Mouse (Mus musculus): ENCODE measurements around the gene Map3k1. TPM values are rescaled to one million over a fixed set of nuclear protein-coding genes. Genes with fewer than 3 reads are reported as not detected.

Gene Map3k1
- polyA plus RNA-seq, 1 experiment from 2014 or later = 27.2 TPM

- Histone ChIP-seq H3K9ac (peak overlapping the region; percentile 72), H3K27ac (peak overlapping the region; percentile 95), H3K36me3 (no peaks in the 10 kb centered on the region), H3K4me2 (peak overlapping the region; percentile 94), H3K27me3 (no peaks in the 10 kb centered on the region), H3K4me1 (peaks cover 43% of the 10 kb centered on the region), H3K9me3 (replicated peaks) (no peaks in the 10 kb centered on the region), H3K4me3 (replicated peaks) (peak overlapping the region; percentile 84)
- WGBS = 1% methylated on average over 29 of the region's 29 CpGs
- ATAC-seq (replicated peaks; ENCODE audit: low FRiP score) = peak; percentile 57
Measured at GRCm38 (mm10) chr13:111809466-111810228, 854 bp upstream of the Map3k1 start.

- H3K4me3 ChIP-seq (replicated peaks) = peak overlapping the region; percentile 84
- WGBS = under 1% methylated on average over 32 of the region's 38 CpGs
- ATAC-seq (replicated peaks; ENCODE audit: low FRiP score) = peak; percentile 62
- H3K27me3 ChIP-seq = no peaks in the 10 kb centered on the region
- H3K27ac ChIP-seq = peak overlapping the region; percentile 98
- peaks cover 56% of the 10 kb centered on the region for H3K4me1 ChIP-seq
- H3K9me3 ChIP-seq (replicated peaks) = no peaks in the 10 kb centered on the region
- no peaks in the 10 kb centered on the region for H3K36me3 ChIP-seq
- peak overlapping the region; percentile 94 for H3K4me2 ChIP-seq
- H3K9ac ChIP-seq = peak overlapping the region; percentile 94
Measured at GRCm38 (mm10) chr13:111808387-111808636, 481 bp downstream of the Map3k1 start.

DNA sequence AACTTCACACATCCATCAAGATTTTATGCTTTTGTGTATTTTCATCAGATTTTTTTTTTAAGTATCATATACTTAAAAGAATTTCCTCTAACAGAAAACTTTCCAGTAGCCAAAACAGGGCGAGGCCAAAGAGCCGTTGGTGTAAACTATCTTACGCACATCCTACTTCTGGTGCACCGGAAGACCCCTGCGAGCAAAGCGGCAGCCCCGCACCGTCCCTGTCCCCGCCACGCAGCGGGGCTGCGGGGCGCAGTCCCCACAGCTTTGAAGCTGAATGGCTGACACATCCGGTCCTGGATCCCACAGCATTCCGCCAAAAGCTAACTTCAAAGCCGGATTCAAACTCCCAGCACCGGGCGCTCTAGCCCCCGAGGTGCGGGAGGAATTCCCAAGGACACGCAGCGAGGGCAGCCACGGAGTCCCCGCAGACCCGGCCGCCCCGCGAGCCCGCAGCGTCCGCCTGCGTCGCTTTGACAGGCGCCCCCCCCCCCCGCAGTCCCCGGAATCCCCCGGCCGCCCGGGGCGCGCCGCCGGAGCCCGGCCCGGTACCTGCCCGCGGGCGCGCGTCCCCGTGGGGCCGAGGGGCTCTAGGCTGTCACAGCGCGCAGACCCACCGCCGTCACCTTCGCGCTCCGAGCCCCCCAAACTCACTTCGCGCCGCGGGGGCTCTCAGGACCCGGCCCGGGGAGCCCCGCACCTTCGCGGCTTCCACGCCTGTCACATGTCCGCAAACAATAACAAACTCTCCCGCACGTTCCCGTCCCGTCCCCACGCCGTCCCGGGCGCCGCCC lies 1.0 kb downstream of the Map3k1 start:
- Histone ChIP-seq H3K9ac (peak overlapping the region; percentile 94), H3K36me3 (no peaks in the 10 kb centered on the region), H3K4me2 (peak overlapping the region; percentile 94), H3K27ac (peak overlapping the region; percentile 98), H3K4me1 (peaks cover 62% of the 10 kb centered on the region), H3K27me3 (no peaks in the 10 kb centered on the region), H3K4me3 (replicated peaks) (peak overlapping the region; percentile 84), H3K9me3 (replicated peaks) (no peaks in the 10 kb centered on the region)
- ATAC-seq (replicated peaks; ENCODE audit: low FRiP score) = peak; percentile 17
- WGBS = under 1% methylated on average over 68 of the region's 79 CpGs

DNA sequence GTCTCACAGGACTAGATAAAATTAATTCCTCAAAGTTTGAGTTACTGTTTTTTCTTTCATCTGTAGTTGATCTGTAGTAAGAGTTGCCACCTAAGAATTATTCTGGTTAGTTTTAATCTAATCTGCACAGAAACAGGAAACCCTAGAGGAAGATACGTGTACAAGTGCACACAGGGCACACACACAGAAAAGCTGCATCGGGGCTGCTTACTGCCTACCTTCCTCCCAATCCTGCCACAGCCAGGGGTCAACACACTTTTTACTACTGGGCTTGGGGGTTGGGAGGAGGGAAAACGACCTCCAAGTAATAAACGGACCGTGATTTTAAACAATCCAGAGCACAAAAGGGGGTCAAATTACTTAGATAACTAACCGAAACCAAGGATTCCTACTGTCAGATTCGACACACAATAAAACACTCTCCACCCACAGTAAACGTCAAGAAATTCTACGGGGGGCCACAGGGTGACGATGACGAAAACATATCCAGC lies 1.6 kb downstream of the Map3k1 start:
- Histone ChIP-seq H3K4me1 (peaks cover 68% of the 10 kb centered on the region), H3K27me3 (no peaks in the 10 kb centered on the region), H3K9me3 (replicated peaks) (no peaks in the 10 kb centered on the region), H3K9ac (peak overlapping the region; percentile 94), H3K36me3 (no peaks in the 10 kb centered on the region), H3K27ac (peak overlapping the region; percentile 98), H3K4me3 (replicated peaks) (peak overlapping the region; percentile 84), H3K4me2 (peak overlapping the region; percentile 94)
- no peak for ATAC-seq (replicated peaks; ENCODE audit: low FRiP score)
- WGBS = 0% methylated on average over 11 of the region's 11 CpGs

DNA sequence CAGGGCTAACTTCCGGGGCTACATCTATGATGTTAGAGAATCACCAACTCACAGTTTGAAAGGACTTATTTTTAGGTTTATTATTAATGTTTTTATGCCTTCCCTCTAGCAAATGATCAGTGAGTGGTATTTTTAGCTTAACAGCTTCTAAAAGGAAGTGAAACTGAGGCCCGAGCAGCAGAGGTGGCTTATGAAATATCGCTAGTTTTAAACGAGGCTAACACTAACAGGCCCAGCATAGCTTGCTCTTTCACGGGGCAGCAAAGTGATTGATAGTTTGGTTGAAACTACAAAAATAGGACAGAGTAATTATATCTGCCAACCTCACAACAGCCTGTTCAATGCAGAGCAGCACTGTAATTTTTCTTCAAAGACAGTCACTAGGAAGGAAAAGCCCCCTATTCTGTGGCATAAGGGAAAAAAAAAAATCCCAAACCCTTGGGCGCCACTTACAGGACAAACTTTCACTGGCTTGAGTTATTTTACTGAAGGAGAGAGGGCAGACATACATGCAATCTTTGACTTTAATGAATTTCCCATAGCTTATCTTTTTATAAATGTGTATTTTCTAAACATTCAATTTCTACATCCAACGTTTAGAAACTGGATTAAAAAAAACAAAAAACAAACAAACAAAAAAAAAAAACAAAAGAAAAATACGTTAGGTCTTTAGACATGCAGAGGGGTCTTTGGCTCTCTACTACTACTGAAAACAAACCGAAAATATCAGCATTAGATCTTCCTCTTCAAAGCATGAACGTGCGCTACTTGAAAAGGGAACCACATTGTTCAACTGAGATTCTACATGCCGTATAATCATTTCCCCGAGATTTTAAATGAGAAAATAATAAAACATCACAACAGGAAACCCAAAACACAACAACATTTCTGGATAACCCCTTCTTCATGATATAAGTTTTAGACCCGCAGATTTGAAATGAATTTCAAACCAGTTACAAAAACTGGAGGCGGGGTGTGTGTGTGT lies 2.8 kb downstream of the Map3k1 start:
- Histone ChIP-seq H3K9me3 (replicated peaks) (no peaks in the 10 kb centered on the region), H3K27me3 (no peaks in the 10 kb centered on the region), H3K27ac (peak overlapping the region; percentile 80), H3K4me3 (replicated peaks) (peak overlapping the region; percentile 84), H3K4me1 (peaks cover 75% of the 10 kb centered on the region), H3K4me2 (peak overlapping the region; percentile 94), H3K9ac (no peak overlapping the region), H3K36me3 (no peaks in the 10 kb centered on the region)
- ATAC-seq (replicated peaks; ENCODE audit: low FRiP score) = no peak
- 41% methylated on average over 15 of the region's 15 CpGs for WGBS

- peak overlapping the region; percentile 16; the same call in 1 of the 2 replicates for H3K4me3 ChIP-seq (replicated peaks)
- no peak for ATAC-seq (replicated peaks; ENCODE audit: low FRiP score)
- H3K9ac ChIP-seq = no peak overlapping the region
- peaks cover 77% of the 10 kb centered on the region for H3K4me1 ChIP-seq
- H3K27me3 ChIP-seq = no peaks in the 10 kb centered on the region
- peak overlapping the region; percentile 46 for H3K4me2 ChIP-seq
- no peaks in the 10 kb centered on the region for H3K36me3 ChIP-seq
- peak overlapping the region; percentile 80 for H3K27ac ChIP-seq
- WGBS = 35% methylated on average over 10 of the region's 10 CpGs
- H3K9me3 ChIP-seq (replicated peaks) = no peaks in the 10 kb centered on the region
Measured at GRCm38 (mm10) chr13:111804951-111805673, 3.7 kb downstream of the Map3k1 start.

DNA sequence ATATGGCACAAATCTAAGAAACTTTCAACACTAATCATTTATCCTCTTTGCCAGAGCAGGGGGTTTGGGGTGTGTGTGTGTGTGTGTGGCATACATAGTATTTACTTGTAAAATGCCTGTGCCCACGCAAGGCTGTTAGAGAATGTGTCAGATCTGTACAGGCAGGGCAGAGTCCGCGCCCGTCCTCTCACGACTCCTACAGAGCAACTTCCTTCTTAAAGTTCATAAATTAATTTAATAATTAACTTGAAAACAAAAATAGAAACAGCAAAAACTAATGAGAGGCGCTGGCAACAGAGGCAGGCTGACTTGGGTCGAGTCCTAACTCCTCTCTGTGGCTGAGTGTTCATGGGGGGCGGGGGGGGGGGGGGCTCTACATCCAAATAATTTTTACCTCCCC lies 4.6 kb downstream of the Map3k1 start:
- Histone ChIP-seq H3K27me3 (no peaks in the 10 kb centered on the region), H3K27ac (peak overlapping the region; percentile 80; the same call in 1 of the 2 replicates), H3K36me3 (no peaks in the 10 kb centered on the region), H3K4me2 (peak overlapping the region; percentile 46), H3K9ac (no peak overlapping the region), H3K4me1 (peaks cover 75% of the 10 kb centered on the region), H3K4me3 (replicated peaks) (no peak overlapping the region), H3K9me3 (replicated peaks) (no peaks in the 10 kb centered on the region)
- ATAC-seq (replicated peaks; ENCODE audit: low FRiP score) = no peak
- WGBS = 44% methylated on average over 8 of the region's 8 CpGs

- 51% methylated on average over 6 of the region's 6 CpGs for WGBS
- no peak overlapping the region for H3K9ac ChIP-seq
- H3K4me2 ChIP-seq = peak overlapping the region; percentile 46
Measured at GRCm38 (mm10) chr13:111803506-111803905, 5.3 kb downstream of the Map3k1 start.

DNA sequence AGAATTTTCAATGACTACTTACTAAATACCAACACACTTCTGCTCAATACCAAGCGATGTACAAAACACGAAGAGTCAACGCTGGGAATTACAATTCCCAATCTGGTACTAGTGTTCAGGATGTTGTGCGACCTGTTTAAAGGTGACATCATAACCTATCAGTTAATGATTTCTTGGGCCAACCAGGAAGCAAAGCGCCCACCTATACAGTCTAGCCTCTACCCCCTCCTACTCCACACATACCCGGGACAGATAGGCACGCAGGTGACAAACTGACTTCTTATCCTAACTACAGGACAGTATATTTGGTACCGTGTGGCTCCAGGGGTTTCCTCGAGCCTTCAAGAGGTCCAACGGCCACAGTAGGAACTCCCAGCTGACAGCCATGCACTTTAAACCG lies 5.9 kb downstream of the Map3k1 start:
- peak overlapping the region; percentile 80 for H3K27ac ChIP-seq
- no peaks in the 10 kb centered on the region for H3K9me3 ChIP-seq (replicated peaks)
- no peak for ATAC-seq (replicated peaks; ENCODE audit: low FRiP score)
- H3K4me3 ChIP-seq (replicated peaks) = no peak overlapping the region
- no peak overlapping the region for H3K9ac ChIP-seq
- no peaks in the 10 kb centered on the region for H3K36me3 ChIP-seq
- WGBS = 66% methylated on average over 11 of the region's 11 CpGs
- no peaks in the 10 kb centered on the region for H3K27me3 ChIP-seq
- H3K4me1 ChIP-seq = peaks cover 88% of the 10 kb centered on the region
- H3K4me2 ChIP-seq = peak overlapping the region; percentile 46

More at GRCm38 (mm10) chr13:111803506-111803905, 5.3 kb downstream of the Map3k1 start:
- Histone ChIP-seq H3K4me3 (replicated peaks) (no peak overlapping the region), H3K36me3 (no peaks in the 10 kb centered on the region), H3K27me3 (no peaks in the 10 kb centered on the region), H3K9me3 (replicated peaks) (no peaks in the 10 kb centered on the region), H3K4me1 (peaks cover 82% of the 10 kb centered on the region), H3K27ac (peak overlapping the region; percentile 80)
- ATAC-seq (replicated peaks; ENCODE audit: low FRiP score) = no peak

DNA sequence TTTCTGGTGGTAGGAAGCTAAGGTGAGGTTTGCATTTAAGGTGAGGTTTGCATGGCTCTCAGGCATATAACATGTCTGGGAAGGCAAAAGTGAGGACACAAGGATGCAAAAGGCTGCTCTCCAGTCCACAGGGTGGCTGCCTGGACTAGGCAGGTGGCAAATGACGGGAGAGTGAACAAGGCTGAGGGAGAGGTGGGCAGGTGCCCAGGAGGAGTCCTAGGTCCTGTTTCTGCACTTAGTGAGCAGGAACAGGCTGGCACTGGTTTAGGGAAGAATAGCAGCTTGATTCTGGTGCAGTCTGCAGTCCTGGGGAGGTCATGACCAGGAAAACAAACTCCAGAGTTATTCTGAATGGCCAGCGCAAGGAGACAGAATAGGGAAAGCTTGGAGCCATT lies 6.5 kb downstream of the Map3k1 start:
- Histone ChIP-seq H3K4me2 (peak overlapping the region; percentile 13; the same call in 1 of the 2 replicates), H3K27ac (peak overlapping the region; percentile 52), H3K36me3 (no peaks in the 10 kb centered on the region), H3K9me3 (replicated peaks) (no peaks in the 10 kb centered on the region), H3K4me1 (peaks cover 94% of the 10 kb centered on the region), H3K4me3 (replicated peaks) (no peak overlapping the region), H3K9ac (no peak overlapping the region), H3K27me3 (no peaks in the 10 kb centered on the region)
- no peak for ATAC-seq (replicated peaks; ENCODE audit: low FRiP score)
- WGBS = 61% methylated on average over 2 of the region's 2 CpGs
